ENCODE assay signal across 24 mouse cellular contexts in the genomic region with DNA sequence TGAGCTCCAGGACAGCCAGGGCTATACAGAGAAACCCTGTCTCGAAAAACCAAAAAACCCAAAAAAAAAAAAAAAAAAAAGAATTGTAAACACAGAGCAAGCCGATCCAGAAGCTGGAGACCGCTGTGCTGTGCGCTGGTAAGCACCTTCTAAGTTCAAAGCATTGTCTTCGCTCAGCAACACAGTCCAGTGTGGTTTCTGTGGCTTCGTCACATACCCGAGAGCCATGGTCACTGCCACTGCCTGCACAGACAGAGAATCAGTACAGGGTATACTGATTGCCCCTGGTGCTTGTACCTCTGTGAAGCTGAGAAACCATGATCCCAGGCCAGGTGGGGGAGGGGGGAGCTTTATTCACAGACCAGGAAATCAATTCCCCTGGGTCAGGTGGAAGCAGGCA. TPM values are rescaled to one million over a fixed set of nuclear protein-coding genes. Genes with fewer than 3 reads are reported as not detected.
DNase-seq lines count a peak whose midpoint lies in the region; ATAC-seq and TF ChIP-seq lines count a peak whose summit lies in the region.
"Had no signal": no experiment of that assay in that cellular context is flagged by ENCODE, and none has a peak within 500 bp of the region (broad histone marks: within the 10 kb centered on the region; RNA-seq: fewer than 3 reads in every experiment).

No protein-coding gene starts in this region.

- no peak for TF ChIP-seq EP300 in stomach, postnatal 0 days (optimal IDR thresholded peaks at IDR 0.05)

- no peaks in the 10 kb centered on the region for H3K9me3 ChIP-seq in stomach, embryonic 14.5 days (ENCODE audit: control insufficient read depth, low read depth, low read length)
- no peaks in the 10 kb centered on the region for H3K9me3 ChIP-seq in stomach, postnatal 0 days (ENCODE audit: control insufficient read depth, low read length)
- H3K9me3 ChIP-seq: forebrain, embryonic 12.5 days; heart, embryonic 15.5 days; limb, embryonic 12.5 days; liver, embryonic 15.5 days; megakaryocyte, embryonic 14.5 days had no signal

- no peak for DNase-seq in stomach, postnatal 0 days (ENCODE audit: low spot score)
- DNase-seq in CD8-positive naive resting alpha-beta T cell, adult 2 months (ENCODE audit: low read depth in 2 of 2, low spot score in 2 of 2) = peak; percentile 30 to 48
- DNase-seq in forelimb bud, embryonic 11.5 days (ENCODE audit: low read depth, low spot score) = peak; percentile 23
- peak; percentile 15 for DNase-seq in thymus, postnatal 4 days
- no peak for DNase-seq in layer of hippocampus, adult 11-12 months (ENCODE audit: low spot score)
- DNase-seq in layer of hippocampus, postnatal 14 days (ENCODE audit: low spot score in 2 of 2) = no peak
- DNase-seq: cerebellum, adult 2 months; cerebellum, postnatal 36 days; gastrocnemius, postnatal 10 days; kidney, adult 18-20 months; kidney, postnatal 14 days; retina, postnatal 1 day had no signal

- H3K4me3 ChIP-seq in stomach, embryonic 14.5 days (ENCODE audit: low read depth, low read length) = no peak overlapping the region
- no peak overlapping the region for H3K4me3 ChIP-seq in stomach, postnatal 0 days (ENCODE audit: low read depth, low read length)
- H3K4me3 ChIP-seq: forebrain, embryonic 12.5 days; heart, embryonic 15.5 days; limb, embryonic 12.5 days; liver, embryonic 15.5 days; megakaryocyte, embryonic 14.5 days had no signal

- ATAC-seq in stomach, embryonic 14.5 days (ENCODE audit: insufficient number of reproducible peaks, insufficient read depth, low FRiP score, low read depth) = 0 out of 2 replicates have a peak, but pooled peaks have one; percentile 28
- ATAC-seq in stomach, postnatal 0 days (ENCODE audit: low FRiP score, low TSS enrichment) = no peak
- ATAC-seq: lung, postnatal 0 days had no signal

- H3K4me1 ChIP-seq in stomach, embryonic 14.5 days (ENCODE audit: control insufficient read depth, insufficient read depth, low read length) = no peaks in the 10 kb centered on the region
- H3K4me1 ChIP-seq in stomach, postnatal 0 days (replicated peaks; ENCODE audit: control insufficient read depth, insufficient read depth) = no peaks in the 10 kb centered on the region; the same call in 1 of the 2 replicates
- H3K4me1 ChIP-seq: forebrain, embryonic 12.5 days; heart, embryonic 15.5 days; megakaryocyte, embryonic 14.5 days had no signal

- H3K9ac ChIP-seq in stomach, embryonic 14.5 days (replicated peaks; ENCODE audit: low read depth, low read length) = no peak overlapping the region
- no peak overlapping the region for H3K9ac ChIP-seq in stomach, postnatal 0 days (ENCODE audit: low read length)
- H3K9ac ChIP-seq: forebrain, embryonic 12.5 days; heart, embryonic 15.5 days; limb, embryonic 12.5 days; liver, embryonic 15.5 days had no signal

- no peak for TF ChIP-seq CTCF in stomach, postnatal 0 days (IDR thresholded peaks at IDR 0.05; ENCODE audit: low read depth)

- 85% methylated on average over 6 of the region's 7 CpGs for WGBS in stomach, embryonic 14.5 days
- WGBS in stomach, postnatal 0 days = 78% methylated on average over 6 of the region's 7 CpGs

- no peaks in the 10 kb centered on the region for H3K27me3 ChIP-seq in stomach, embryonic 14.5 days (ENCODE audit: control insufficient read depth, insufficient read depth, low read length)
- no peaks in the 10 kb centered on the region for H3K27me3 ChIP-seq in stomach, postnatal 0 days (ENCODE audit: control insufficient read depth, insufficient read depth, low read length)
- H3K27me3 ChIP-seq: forebrain, embryonic 12.5 days; heart, embryonic 15.5 days; limb, embryonic 12.5 days; liver, embryonic 15.5 days; megakaryocyte, embryonic 14.5 days had no signal

- H3K27ac ChIP-seq in stomach, embryonic 14.5 days (ENCODE audit: low read length) = no peak overlapping the region
- H3K27ac ChIP-seq in stomach, postnatal 0 days (replicated peaks) = no peak overlapping the region
- H3K27ac ChIP-seq: forebrain, embryonic 12.5 days; heart, embryonic 15.5 days; limb, embryonic 12.5 days; liver, embryonic 15.5 days had no signal

- H3K36me3 ChIP-seq in stomach, embryonic 14.5 days (ENCODE audit: control insufficient read depth, insufficient read depth, low read length) = no peaks in the 10 kb centered on the region
- H3K36me3 ChIP-seq in stomach, postnatal 0 days (ENCODE audit: control insufficient read depth, insufficient read depth, low read length) = no peaks in the 10 kb centered on the region
- H3K36me3 ChIP-seq: forebrain, embryonic 12.5 days; heart, embryonic 15.5 days; limb, embryonic 12.5 days; liver, embryonic 15.5 days had no signal

- H3K4me2 ChIP-seq in stomach, embryonic 14.5 days (replicated peaks; ENCODE audit: low read depth, low read length) = no peak overlapping the region
- H3K4me2 ChIP-seq in stomach, postnatal 0 days (replicated peaks; ENCODE audit: low read depth) = no peak overlapping the region
- H3K4me2 ChIP-seq: forebrain, embryonic 12.5 days; heart, embryonic 15.5 days; limb, embryonic 12.5 days had no signal

RNA-seq across cellular contexts. Expression of gene Foxq1, which starts 51.6 kb away (rescaled TPM):
- polyA plus RNA-seq in stomach, embryonic 14.5 days (2014; fragmentation: Nextera tagmentation; extraction: Ambion mirVana) = 16.7 and 20.9 TPM in 2 replicates
- polyA plus RNA-seq in stomach, postnatal 0 days (2015; fragmentation: Nextera tagmentation; extraction: Ambion mirVana) = 35.7 and 47.1 TPM in 2 replicates
- 1 to 10 TPM; 3.2 to 3.4 TPM for total RNA-seq in layer of hippocampus, postnatal 14 days (2021)
- total RNA-seq: gastrocnemius, postnatal 10 days; hematopoietic stem cell, adult 5-6 weeks had no signal

RNA-seq across cellular contexts. Expression of gene A530084C06Rik, which starts 54.8 kb away (rescaled TPM):
- polyA plus RNA-seq in stomach, embryonic 14.5 days (2014; fragmentation: Nextera tagmentation; extraction: Ambion mirVana) = not detected in 2 replicates
- polyA plus RNA-seq in stomach, postnatal 0 days (2015; fragmentation: Nextera tagmentation; extraction: Ambion mirVana) = not detected in 2 replicates
- under 1 TPM; 0.53 to 0.62 TPM for total RNA-seq in layer of hippocampus, postnatal 14 days (2021)
- total RNA-seq: adrenal gland, adult 18-20 months; gastrocnemius, postnatal 10 days had no signal
- polyA plus RNA-seq: forebrain, embryonic 12.5 days; heart, embryonic 15.5 days; liver, embryonic 15.5 days; lung, postnatal 0 days; midbrain, postnatal 0 days; neural tube, embryonic 11.5 days; stomach, embryonic 16.5 days had no signal

Comparison
In these comparisons a context has a peak if more than half of its experiments do, and no peak if none do; other contexts are left out.
1. DNase-seq: peak in CD8-positive naive resting alpha-beta T cell, adult 2 months (2 of 2), forelimb bud, embryonic 11.5 days (single experiment) and thymus, postnatal 4 days (single experiment); none in stomach, postnatal 0 days (single experiment), layer of hippocampus, adult 11-12 months (single experiment) and layer of hippocampus, postnatal 14 days (0 of 2).